Mouse (Mus musculus): ENCODE data around the gene Gm28305. TPM values are rescaled to one million over a fixed set of nuclear protein-coding genes. Genes with fewer than 3 reads are reported as not detected.

Gene Gm28305
- polyA plus RNA-seq, 1 experiment from 2014 or later: not detected

- Histone ChIP-seq H3K27me3 (replicated peaks) (no peaks in the 10 kb centered on the region), H3K4me1 (peaks cover 6% of the 10 kb centered on the region), H3K9me3 (replicated peaks) (no peaks in the 10 kb centered on the region), H3K27ac (replicated peaks) (no peak overlapping the region), H3K9ac (replicated peaks) (no peak overlapping the region), H3K4me2 (no peak overlapping the region; the same call in 1 of the 2 replicates), H3K36me3 (peaks cover 28% of the 10 kb centered on the region), H3K4me3 (replicated peaks) (no peak overlapping the region)
- WGBS: 49% methylated on average over 24 of the region's 24 CpGs
- ATAC-seq (ENCODE audit: low FRiP score): no peak
Observed at GRCm38 (mm10) chr9:104035261-104036015, 5.0 kb upstream of the Gm28305 start.

GRCm38 (mm10) chr9:104038266-104038665 lies 2.2 kb upstream of the Gm28305 start:
- Histone ChIP-seq H3K4me2 (no peak overlapping the region), H3K27ac (replicated peaks) (no peak overlapping the region), H3K9me3 (replicated peaks) (no peaks in the 10 kb centered on the region), H3K4me1 (peaks cover 6% of the 10 kb centered on the region), H3K36me3 (peaks cover 21% of the 10 kb centered on the region), H3K27me3 (replicated peaks) (no peaks in the 10 kb centered on the region), H3K4me3 (replicated peaks) (no peak overlapping the region), H3K9ac (replicated peaks) (no peak overlapping the region)
- no peak for ATAC-seq (ENCODE audit: low FRiP score)
- 94% methylated on average over 13 of the region's 13 CpGs for WGBS

- Histone ChIP-seq H3K27me3 (replicated peaks) (no peaks in the 10 kb centered on the region), H3K27ac (replicated peaks) (no peak overlapping the region), H3K9me3 (replicated peaks) (no peaks in the 10 kb centered on the region), H3K4me3 (replicated peaks) (no peak overlapping the region), H3K4me2 (no peak overlapping the region), H3K9ac (replicated peaks) (no peak overlapping the region), H3K36me3 (peaks cover 19% of the 10 kb centered on the region), H3K4me1 (peaks cover 6% of the 10 kb centered on the region)
- ATAC-seq (ENCODE audit: low FRiP score): no peak
- WGBS: 92% methylated on average over 21 of the region's 21 CpGs
Observed at GRCm38 (mm10) chr9:104039031-104039695, 1.3 kb upstream of the Gm28305 start.

- 90% methylated on average over 4 of the region's 4 CpGs for WGBS
- no peaks in the 10 kb centered on the region for H3K27me3 ChIP-seq (replicated peaks)
- H3K9me3 ChIP-seq (replicated peaks): no peaks in the 10 kb centered on the region
- H3K4me2 ChIP-seq: no peak overlapping the region
- H3K4me3 ChIP-seq (replicated peaks): no peak overlapping the region
- no peak overlapping the region for H3K9ac ChIP-seq (replicated peaks)
- H3K27ac ChIP-seq (replicated peaks): no peak overlapping the region
- no peak for ATAC-seq (ENCODE audit: low FRiP score)
- H3K4me1 ChIP-seq: peaks cover 4% of the 10 kb centered on the region
- peaks cover 22% of the 10 kb centered on the region for H3K36me3 ChIP-seq
Observed at GRCm38 (mm10) chr9:104039742-104040141, 720 bp upstream of the Gm28305 start.

- Histone ChIP-seq H3K27me3 (replicated peaks) (no peaks in the 10 kb centered on the region), H3K4me1 (no peaks in the 10 kb centered on the region), H3K4me2 (no peak overlapping the region), H3K4me3 (replicated peaks) (no peak overlapping the region), H3K36me3 (peaks cover 45% of the 10 kb centered on the region), H3K27ac (replicated peaks) (no peak overlapping the region), H3K9me3 (replicated peaks) (no peaks in the 10 kb centered on the region), H3K9ac (replicated peaks) (no peak overlapping the region)
- ATAC-seq (ENCODE audit: low FRiP score): no peak
- 89% methylated on average over 4 of the region's 4 CpGs for WGBS
Observed at GRCm38 (mm10) chr9:104043676-104044075, 3.2 kb downstream of the Gm28305 start.

- Histone ChIP-seq H3K36me3 (peaks cover 94% of the 10 kb centered on the region), H3K9ac (replicated peaks) (no peak overlapping the region), H3K4me3 (replicated peaks) (no peak overlapping the region), H3K27ac (replicated peaks) (no peak overlapping the region), H3K9me3 (replicated peaks) (no peaks in the 10 kb centered on the region), H3K27me3 (replicated peaks) (no peaks in the 10 kb centered on the region), H3K4me2 (no peak overlapping the region), H3K4me1 (no peaks in the 10 kb centered on the region)
- WGBS: 97% methylated on average over 6 of the region's 6 CpGs
- no peak for ATAC-seq (ENCODE audit: low FRiP score)
Observed at GRCm38 (mm10) chr9:104051028-104051427, 10.6 kb downstream of the Gm28305 start.

- Histone ChIP-seq H3K36me3 (peaks cover 21% of the 10 kb centered on the region), H3K4me1 (peaks cover 21% of the 10 kb centered on the region), H3K4me3 (replicated peaks) (peak within 1 kb of the TSS; percentile 99), H3K27me3 (replicated peaks) (no peaks in the 10 kb centered on the region), H3K4me2 (peak within 1 kb of the TSS; percentile 86), H3K9ac (replicated peaks) (peak within 1 kb of the TSS; percentile 96), H3K9me3 (replicated peaks) (no peaks in the 10 kb centered on the region), H3K27ac (replicated peaks) (peak within 1 kb of the TSS; percentile 85)
- ATAC-seq (ENCODE audit: low FRiP score): peak; percentile 87
- under 1% methylated on average over 59 of the region's 59 CpGs for WGBS
Observed at GRCm38 (mm10) chr9:104062430-104063243, 22.2 kb downstream of the Gm28305 start, which contains the start of gene Uba5. Gene Uba5 (minus strand): TSS chr9:104063134.

- H3K4me1 ChIP-seq: peaks cover 21% of the 10 kb centered on the region
- under 1% methylated on average over 30 of the region's 30 CpGs for WGBS
- peak within 1 kb of the TSS; percentile 99 for H3K4me3 ChIP-seq (replicated peaks)
- H3K9ac ChIP-seq (replicated peaks): peak within 1 kb of the TSS; percentile 96
- H3K9me3 ChIP-seq (replicated peaks): no peaks in the 10 kb centered on the region
- peak; percentile 98 for ATAC-seq (ENCODE audit: low FRiP score)
- peaks cover 13% of the 10 kb centered on the region for H3K36me3 ChIP-seq
- H3K27me3 ChIP-seq (replicated peaks): no peaks in the 10 kb centered on the region
- peak within 1 kb of the TSS; percentile 85 for H3K27ac ChIP-seq (replicated peaks)
- peak within 1 kb of the TSS; percentile 86 for H3K4me2 ChIP-seq
Observed at GRCm38 (mm10) chr9:104063244-104063961, 22.9 kb downstream of the Gm28305 start, which contains the start of gene Acad11. Gene Acad11 (plus strand): TSS chr9:104063377.

- Histone ChIP-seq H3K27me3 (replicated peaks) (no peaks in the 10 kb centered on the region), H3K4me3 (replicated peaks) (no peak overlapping the region)
Observed at GRCm38 (mm10) chr9:104064571-104064970, 24.1 kb downstream of the Gm28305 start.

GRCm38 (mm10) chr9:104070241-104070640 lies 29.8 kb downstream of the Gm28305 start:
- Histone ChIP-seq H3K4me1 (no peaks in the 10 kb centered on the region), H3K4me3 (replicated peaks) (no peak overlapping the region), H3K9ac (replicated peaks) (no peak overlapping the region), H3K36me3 (no peaks in the 10 kb centered on the region), H3K9me3 (replicated peaks) (no peaks in the 10 kb centered on the region), H3K27me3 (replicated peaks) (no peaks in the 10 kb centered on the region), H3K27ac (replicated peaks) (no peak overlapping the region), H3K4me2 (no peak overlapping the region)
- no peak for ATAC-seq (ENCODE audit: low FRiP score)
- WGBS: 86% methylated on average over 4 of the region's 4 CpGs

More at GRCm38 (mm10) chr9:104064571-104064970, 24.1 kb downstream of the Gm28305 start:
- ATAC-seq (ENCODE audit: low FRiP score): no peak
- Histone ChIP-seq H3K27ac (replicated peaks) (no peak overlapping the region), H3K9me3 (replicated peaks) (no peaks in the 10 kb centered on the region), H3K4me1 (peaks cover 21% of the 10 kb centered on the region), H3K9ac (replicated peaks) (no peak overlapping the region), H3K4me2 (no peak overlapping the region), H3K36me3 (peaks cover 12% of the 10 kb centered on the region)
- 37% methylated on average over 1 of the region's 1 CpGs for WGBS
